ENCODE assay signal across 8 mouse cellular contexts in the genomic region with DNA sequence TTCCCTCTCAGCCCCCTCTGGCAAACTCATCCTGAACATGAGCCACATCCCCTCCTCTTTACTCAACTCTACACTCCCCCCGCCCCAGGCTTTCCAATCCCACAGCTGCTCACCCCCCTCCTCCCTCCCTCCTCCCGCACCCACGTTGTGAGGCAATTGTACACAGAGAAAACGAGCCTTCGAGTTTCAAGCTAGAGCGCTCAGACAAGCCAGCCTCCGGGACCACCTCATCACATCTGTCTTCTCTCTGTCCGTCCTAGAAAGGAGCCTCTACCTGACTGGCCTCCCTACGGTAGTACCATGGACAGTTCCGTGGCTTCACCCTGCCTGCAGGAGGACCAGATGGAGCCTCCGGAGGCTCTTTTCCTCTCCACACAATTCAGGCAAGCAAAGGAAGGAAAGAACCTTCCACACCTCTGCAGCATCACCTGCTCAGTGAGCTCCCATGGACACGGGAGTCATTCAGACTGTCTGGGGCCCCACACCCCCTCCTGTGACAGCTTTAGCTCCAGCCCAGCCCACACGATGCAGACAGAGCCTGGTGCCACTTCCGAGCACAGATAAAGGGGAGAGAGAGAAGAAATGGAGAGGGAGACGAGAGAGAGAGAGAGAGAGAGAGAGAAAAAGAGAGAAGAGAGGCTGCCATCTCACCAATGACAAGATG. TPM values are rescaled to one million over a fixed set of nuclear protein-coding genes. Genes with fewer than 3 reads are reported as not detected.
DNase-seq lines count a peak whose midpoint lies in the region; ATAC-seq and TF ChIP-seq lines count a peak whose summit lies in the region.

No protein-coding gene starts in this region.

- H3K79me2 ChIP-seq in myocyte (ENCODE audit: control insufficient read depth, insufficient read depth), result no peaks in the 10 kb centered on the region

- no peak overlapping the region for H3K4me3 ChIP-seq in lung, postnatal 0 days (ENCODE audit: low read depth, low read length)
- H3K4me3 ChIP-seq in cortical plate, adult 2 months (ENCODE audit: insufficient read depth, low read length), result peak overlapping the region; percentile 90
- H3K4me3 ChIP-seq in hindbrain, embryonic 14.5 days (replicated peaks; ENCODE audit: low read length), result peak overlapping the region; percentile 24
- no peak overlapping the region for H3K4me3 ChIP-seq in myocyte

- 11% methylated on average over 15 of the region's 15 CpGs for WGBS in lung, postnatal 0 days
- WGBS in hindbrain, embryonic 14.5 days, result 9% methylated on average over 15 of the region's 15 CpGs

- no peak overlapping the region for H3ac ChIP-seq in myocyte (ENCODE audit: control insufficient read depth, insufficient read length)

- H3K9ac ChIP-seq in lung, postnatal 0 days (replicated peaks; ENCODE audit: low read depth), result no peak overlapping the region
- H3K9ac ChIP-seq in hindbrain, embryonic 14.5 days, result peak overlapping the region; percentile 49

- peaks cover 10% of the 10 kb centered on the region; the same call in 1 of the 2 replicates for H3K27me3 ChIP-seq in lung, postnatal 0 days (replicated peaks; ENCODE audit: insufficient read depth, low read length)
- peaks cover 12% of the 10 kb centered on the region; the same call in 1 of the 2 replicates for H3K27me3 ChIP-seq in hindbrain, embryonic 14.5 days (ENCODE audit: control insufficient read depth, insufficient read depth, low read length)
- H3K27me3 ChIP-seq in myocyte (ENCODE audit: control insufficient read depth, insufficient read depth, insufficient read length), result peaks cover 30% of the 10 kb centered on the region

- TF ChIP-seq POLR2A in cortical plate, adult 2 months (IDR thresholded peaks at IDR 0.05; ENCODE audit: extremely low read depth, insufficient read depth, low read length), result no peak
- TF ChIP-seq POLR2A in myocyte (IDR thresholded peaks at IDR 0.05; ENCODE audit: insufficient read length, low read depth), result no peak

- H3K4me2 ChIP-seq in lung, postnatal 0 days (replicated peaks; ENCODE audit: low read depth, low read length), result no peak overlapping the region
- peak overlapping the region; percentile 87 for H3K4me2 ChIP-seq in hindbrain, embryonic 14.5 days (replicated peaks)
- no peak overlapping the region for H3K4me2 ChIP-seq in myocyte (ENCODE audit: low read depth)

- DNase-seq in lung, postnatal 14 days, result peak; percentile 18
- no peak for DNase-seq in lung, postnatal 0 days (ENCODE audit: low spot score)
- DNase-seq in hindbrain, embryonic 14.5 days (ENCODE audit: low spot score), result peak; percentile 48
- no peak for DNase-seq in cerebellum, adult 18-20 months
- DNase-seq in cerebellum, postnatal 25 days, result no peak

- ATAC-seq in lung, postnatal 0 days, result no peak
- ATAC-seq in hindbrain, embryonic 14.5 days (ENCODE audit: low FRiP score), result 0 out of 2 replicates have a peak, but pooled peaks have one; percentile 24
- ATAC-seq in megakaryocyte progenitor cell, adult 5-6 weeks (replicated peaks; ENCODE audit: poor library complexity), result no peak

- no peak for TF ChIP-seq CTCF in lung, postnatal 0 days (IDR thresholded peaks at IDR 0.05)
- no peak for TF ChIP-seq CTCF in cortical plate, adult 2 months (IDR thresholded peaks at IDR 0.05; ENCODE audit: extremely low read depth, insufficient read depth, low read length)

- H3K9me3 ChIP-seq in lung, postnatal 0 days (ENCODE audit: low read length), result no peaks in the 10 kb centered on the region
- H3K9me3 ChIP-seq in hindbrain, embryonic 14.5 days (ENCODE audit: control insufficient read depth, low read length), result no peaks in the 10 kb centered on the region

- H3K36me3 ChIP-seq in lung, postnatal 0 days (ENCODE audit: insufficient read depth, low read length), result no peaks in the 10 kb centered on the region
- no peaks in the 10 kb centered on the region for H3K36me3 ChIP-seq in hindbrain, embryonic 14.5 days (replicated peaks; ENCODE audit: control insufficient read depth, insufficient read depth)
- H3K36me3 ChIP-seq in myocyte (ENCODE audit: control insufficient read depth, insufficient read depth), result no peaks in the 10 kb centered on the region

- H3K27ac ChIP-seq in lung, postnatal 0 days (ENCODE audit: low read length), result no peak overlapping the region
- H3K27ac ChIP-seq in cortical plate, adult 2 months (ENCODE audit: insufficient read depth, low read length), result peak overlapping the region; percentile 56; the same call in 1 of the 2 replicates
- H3K27ac ChIP-seq in hindbrain, embryonic 14.5 days, result no peak overlapping the region

- no peaks in the 10 kb centered on the region for H3K4me1 ChIP-seq in lung, postnatal 0 days (ENCODE audit: insufficient read depth, low read depth, low read length)
- H3K4me1 ChIP-seq in cortical plate, adult 2 months (ENCODE audit: control insufficient read depth, insufficient read depth, low read length), result no peaks in the 10 kb centered on the region; the same call in 1 of the 2 replicates
- peaks cover 44% of the 10 kb centered on the region for H3K4me1 ChIP-seq in hindbrain, embryonic 14.5 days (replicated peaks; ENCODE audit: control insufficient read depth, insufficient read depth, low read length)

- no peak for TF ChIP-seq EP300 in lung, postnatal 0 days (IDR thresholded peaks at IDR 0.05)

TF ChIP-seq in myocyte, 11 proteins besides CTCF, POLR2A, EP300 and RAD21:
- peak; percentile 91 for TF ChIP-seq REST (IDR thresholded peaks at IDR 0.05; ENCODE audit: insufficient read depth, insufficient read length)
- TF ChIP-seq TCF12 (IDR thresholded peaks at IDR 0.05; ENCODE audit: insufficient read depth, poor library complexity, severe bottlenecking), result no peak

RNA-seq across cellular contexts. Expression of gene Asic2, which starts 1.5 kb away (rescaled TPM):
- polyA plus RNA-seq in lung, postnatal 0 days (2015; fragmentation: Nextera tagmentation; extraction: Ambion mirVana), result 0.05 and 0.06 TPM in 2 replicates
- polyA plus RNA-seq in cortical plate, adult 2 months (2012; rRNA removed), result 51.8 and 53.6 TPM in 2 replicates
- polyA plus RNA-seq in hindbrain, embryonic 14.5 days (2014; fragmentation: Nextera tagmentation; extraction: Ambion mirVana), result 12.4 and 14.7 TPM in 2 replicates
- polyA plus RNA-seq in myocyte (2012; fragmentation: generic; extraction: Trizol), result not detected
- not detected in 2 replicates for total RNA-seq in megakaryocyte progenitor cell, adult 5-6 weeks (2015)
- total RNA-seq in megakaryocyte progenitor cell, adult 5-6 weeks (2017), result not detected in 2 replicates

Comparison
In these comparisons a context has a peak if more than half of its experiments do, and no peak if none do; other contexts are left out.
1. DNase-seq: peak in lung, postnatal 14 days (single experiment) and hindbrain, embryonic 14.5 days (single experiment); none in lung, postnatal 0 days (single experiment), cerebellum, adult 18-20 months (0 of 2) and cerebellum, postnatal 25 days (0 of 2).
2. H3K4me3 ChIP-seq: peak in cortical plate, adult 2 months (single experiment) and hindbrain, embryonic 14.5 days (single experiment); none in lung, postnatal 0 days (single experiment) and myocyte (single experiment).
3. RNA of gene Asic2, which starts 1.5 kb away (polyA plus RNA-seq): 51.8 to 53.6 TPM in cortical plate, adult 2 months and 12.4 to 14.7 TPM in hindbrain, embryonic 14.5 days; 0.05 to 0.06 TPM in lung, postnatal 0 days and not detected in myocyte (single experiment); every median in the first group is over 10 times any median in the second.